Mouse (Mus musculus) hindbrain, embryonic 16.5 days (tissue): ENCODE results near the gene Gm128. TPM values are rescaled to one million over a fixed set of nuclear protein-coding genes. Genes with fewer than 3 reads are reported as not detected.
A peak's percentile ranks its signal among the peaks of the same experiment; 100 is the strongest.

ENCODE experiments used
- ATAC-seq: fragments of 200-750 bp; cut with Nextera tagmentation; 2 replicates; pipeline ENCODE4 v1.8.0; 2017; ENCODE audit warnings: moderate TSS enrichment, moderate library complexity
- H3K27ac ChIP-seq: fragments of 300-500 bp; sonication (generic); 2 replicates; pipeline ENCODE4 v1.5.1; 2014; ENCODE audit warnings: low read depth, mild to moderate bottlenecking, control low read depth, low read length, moderate library complexity
- H3K27me3 ChIP-seq: fragments of 300-500 bp; sonication (generic); replicated peaks from 2 replicates; pipeline ENCODE4 v1.6.1; 2014; ENCODE audit warnings: low read length; ENCODE audit not compliant: control insufficient read depth, insufficient read depth
- H3K36me3 ChIP-seq: fragments of 300-500 bp; sonication (generic); 2 replicates; pipeline ENCODE4 v1.6.1; 2014; ENCODE audit warnings: mild to moderate bottlenecking, low read length, moderate library complexity, mixed read lengths; ENCODE audit not compliant: control insufficient read depth, insufficient read depth
- H3K4me1 ChIP-seq: fragments of 300-500 bp; sonication (generic); 2 replicates; pipeline ENCODE4 v1.6.1; 2014; ENCODE audit warnings: low read depth, low read length; ENCODE audit not compliant: control insufficient read depth, insufficient read depth
- H3K4me2 ChIP-seq: fragments of 300-500 bp; sonication (generic); 2 replicates; pipeline ENCODE4 v1.6.1; 2014; ENCODE audit warnings: mild to moderate bottlenecking, low read length, control low read depth, moderate library complexity
- H3K4me3 ChIP-seq: fragments of 300-500 bp; sonication (generic); 2 replicates; pipeline ENCODE4 v1.5.1; 2014; ENCODE audit warnings: mild to moderate bottlenecking, low read length, control low read depth, moderate library complexity
- H3K9ac ChIP-seq: fragments of 300-500 bp; sonication (generic); 2 replicates; pipeline ENCODE4 v1.6.1; 2014; ENCODE audit warnings: low read depth, mild to moderate bottlenecking, control low read depth, low read length, moderate library complexity
- H3K9me3 ChIP-seq: fragments of 300-500 bp; sonication (generic); 2 replicates; pipeline ENCODE4 v1.6.1; 2014; ENCODE audit warnings: mild to moderate bottlenecking, low read length, moderate library complexity; ENCODE audit not compliant: control insufficient read depth
- WGBS: fragments of 180-500 bp; shearing (Covaris S2); extraction: QIAGEN DNeasy Blood & Tissue Kit; methylation state at CpG from one replicate; pipeline ENCODE4 v1.1.7; 2014; 5-methylcytosine and 5-hydroxymethylcytosine counted together
- polyA plus RNA-seq: library from polyadenylated mRNA; unstranded; fragments of >200 nt; fragmentation: Nextera tagmentation; extraction: Ambion mirVana; gene quantifications from 2 replicates; pipeline ENCODE4 v1.2.1, GENCODE M21; 2015

Gene Gm128
- polyA plus RNA-seq, 1 experiment from 2014 or later: 0.30 TPM

DNA sequence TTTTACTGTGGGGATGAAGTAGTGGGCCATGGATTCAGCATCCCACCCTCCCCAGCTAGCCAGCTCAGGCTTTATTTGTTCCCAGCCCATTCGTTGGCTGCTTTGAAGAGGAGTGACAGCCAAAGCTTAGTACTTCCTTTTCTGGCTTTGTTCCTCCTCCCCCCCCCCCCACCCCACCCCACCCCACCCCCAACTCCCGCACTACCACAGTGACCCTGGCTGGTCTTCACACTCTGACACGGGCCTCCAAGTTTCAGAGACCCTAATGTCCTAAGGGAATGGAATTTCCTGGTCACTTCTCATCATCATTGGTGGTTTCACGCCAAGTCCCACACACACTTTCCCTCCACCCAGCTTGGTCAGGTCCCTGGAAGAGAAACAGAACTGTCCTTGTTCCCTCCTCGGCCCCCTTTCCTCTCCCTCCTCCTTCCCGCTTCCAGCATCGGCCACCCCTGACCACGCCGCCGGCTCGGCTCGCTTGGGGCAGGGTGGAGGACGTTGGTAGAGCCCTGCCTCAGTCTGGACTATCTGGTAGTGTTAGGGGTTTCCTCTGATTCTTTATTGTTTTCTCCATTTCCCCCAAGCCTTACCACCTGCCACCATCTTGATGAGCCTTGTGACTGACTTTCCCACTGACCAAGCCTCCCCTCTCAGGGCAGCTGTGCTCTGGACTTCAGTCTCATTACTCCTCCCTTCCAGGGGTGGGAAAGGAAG is 11.5 kb downstream of the Gm128 start:
- whole genome bisulfite sequencing: under 1% methylated on average over 13 of the region's 13 CpGs
- peaks cover 36% of the 10 kb centered on the region for H3K4me1 ChIP-seq

DNA sequence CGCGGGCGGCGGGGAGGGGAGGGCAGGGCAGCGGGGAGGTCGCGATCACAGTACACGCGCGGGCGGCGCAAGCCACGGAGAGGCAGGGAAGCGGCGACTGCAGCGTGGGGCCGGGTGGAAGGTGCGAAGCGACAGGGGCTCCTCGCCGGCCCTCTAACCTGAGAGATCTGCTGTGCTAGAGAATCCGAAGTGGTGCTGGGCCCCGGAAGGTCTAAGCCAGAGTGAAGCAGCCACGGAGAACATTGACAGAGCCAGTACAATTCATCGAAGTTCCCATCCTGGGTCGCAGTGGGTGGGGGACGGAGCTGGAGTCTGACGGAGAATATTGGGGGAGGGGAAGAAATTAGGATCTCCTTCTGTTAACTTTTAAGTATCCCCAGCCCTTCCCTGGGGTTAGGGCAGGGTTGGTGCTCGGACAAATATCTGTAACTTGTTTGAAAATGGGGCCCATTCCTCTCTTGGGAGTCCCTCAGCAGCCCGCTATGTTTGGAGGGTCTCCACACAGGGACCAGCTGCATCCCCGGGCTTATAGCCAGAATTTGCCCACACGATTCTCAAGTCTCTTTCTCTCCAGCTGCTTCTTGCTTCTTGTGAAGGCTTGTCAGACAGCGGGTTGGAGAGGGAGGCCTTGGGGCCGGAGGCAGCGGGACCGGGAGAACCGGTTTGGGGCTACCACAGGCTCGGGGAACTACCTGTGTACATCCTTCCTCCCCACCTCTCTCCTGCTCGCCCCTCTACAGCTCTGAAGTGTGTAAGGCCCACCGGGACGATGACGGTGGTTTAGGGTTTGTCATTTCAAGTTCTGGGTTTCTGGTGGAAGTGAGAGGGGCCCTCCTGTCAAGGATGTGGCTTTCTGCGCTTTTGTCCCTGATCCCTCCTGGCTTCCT is 12.3 kb downstream of the Gm128 start:
- H3K9me3 ChIP-seq: no peaks in the 10 kb centered on the region
- ATAC-seq: no peak; the same call in 1 of the 2 replicates
- peak overlapping the region; percentile 98 for H3K9ac ChIP-seq
- peaks cover 27% of the 10 kb centered on the region for H3K36me3 ChIP-seq
- H3K27me3 ChIP-seq: no peaks in the 10 kb centered on the region
- H3K4me3 ChIP-seq: peak overlapping the region; percentile 67
- H3K4me2 ChIP-seq: peak overlapping the region; percentile 83
- peak overlapping the region; percentile 98 for H3K27ac ChIP-seq
- WGBS: 0% methylated on average over 43 of the region's 43 CpGs
- peaks cover 44% of the 10 kb centered on the region for H3K4me1 ChIP-seq

More for the DNA sequence above, 11.5 kb downstream of the Gm128 start:
- Histone ChIP-seq H3K9me3 (no peaks in the 10 kb centered on the region), H3K9ac (peak overlapping the region; percentile 98), H3K27ac (peak overlapping the region; percentile 98), H3K36me3 (peaks cover 27% of the 10 kb centered on the region), H3K4me2 (peak overlapping the region; percentile 83), H3K27me3 (no peaks in the 10 kb centered on the region), H3K4me3 (peak overlapping the region; percentile 67)
- ATAC-seq: peak; percentile 19

DNA sequence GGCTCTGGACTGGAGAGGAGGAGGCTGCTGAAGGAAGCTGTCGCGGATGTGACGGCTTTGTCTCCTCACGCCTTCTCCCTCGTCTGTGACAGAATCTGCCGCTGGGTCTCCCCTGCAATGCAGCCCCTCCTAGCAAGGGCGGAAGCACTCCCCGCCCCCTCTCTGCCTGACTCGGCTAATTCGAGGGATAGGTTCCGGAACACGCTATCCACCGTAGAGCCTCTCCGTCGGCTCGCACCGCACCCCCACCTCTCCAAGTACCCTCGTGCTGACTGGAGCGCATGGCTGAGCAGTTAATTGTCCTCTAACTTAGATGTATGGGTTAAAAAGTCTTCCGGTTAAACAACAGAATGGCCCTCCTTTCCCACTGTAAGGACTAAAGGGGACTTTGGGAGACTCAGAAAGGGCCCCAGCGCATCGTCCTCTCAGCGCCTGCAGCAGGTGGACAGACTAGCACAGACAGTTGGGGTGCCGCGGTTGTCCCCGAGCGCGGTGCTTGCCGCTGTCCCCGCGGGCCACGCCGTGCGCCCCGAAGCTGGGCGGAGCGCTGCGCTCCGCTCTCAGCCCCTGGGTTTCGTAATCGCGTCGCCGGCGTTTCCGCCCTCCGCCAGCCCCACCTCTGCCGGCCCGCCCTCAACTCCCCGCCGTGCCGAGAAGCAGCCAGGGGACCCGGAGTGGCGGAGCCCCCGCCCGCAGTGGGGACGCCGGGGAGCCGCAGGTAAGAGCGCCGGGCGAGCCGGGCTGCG is 13.1 kb downstream of the Gm128 start, which contains the start of gene Cdc42se1:
Gene Cdc42se1 (plus strand): TSS at position 585 of the 746 bp plus-strand sequence.
- Histone ChIP-seq H3K4me1 (peaks cover 45% of the 10 kb centered on the region), H3K27ac (peak within 1 kb of the TSS; percentile 98), H3K4me2 (peak within 1 kb of the TSS; percentile 83), H3K36me3 (peaks cover 19% of the 10 kb centered on the region), H3K4me3 (peak within 1 kb of the TSS; percentile 67), H3K27me3 (no peaks in the 10 kb centered on the region), H3K9me3 (no peaks in the 10 kb centered on the region), H3K9ac (peak within 1 kb of the TSS; percentile 98)
- WGBS: under 1% methylated on average over 63 of the region's 64 CpGs
- ATAC-seq: peak; percentile 92

DNA sequence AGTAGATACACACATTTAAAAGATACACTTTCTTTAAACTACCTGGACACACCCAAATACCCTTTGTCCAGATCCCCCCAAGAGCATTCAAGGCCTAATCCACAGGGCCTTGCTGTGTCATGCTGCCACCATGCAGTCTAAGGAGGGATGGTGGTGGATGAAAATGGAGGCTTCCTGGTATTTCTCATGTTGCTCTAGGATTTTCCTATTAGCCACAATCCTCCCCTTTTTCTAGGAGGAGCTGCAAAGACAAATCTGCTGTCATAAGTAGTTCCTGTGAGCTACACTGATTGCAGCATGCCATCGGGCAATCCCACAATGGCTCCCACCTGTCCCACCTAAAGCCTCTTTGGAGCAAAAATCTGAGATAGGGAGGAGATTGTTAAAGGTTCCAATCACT is 14.2 kb downstream of the Gm128 start:
- ATAC-seq: no peak
- H3K9me3 ChIP-seq: no peaks in the 10 kb centered on the region
- H3K4me1 ChIP-seq: peaks cover 45% of the 10 kb centered on the region
- H3K27ac ChIP-seq: peak overlapping the region; percentile 98
- peak overlapping the region; percentile 67 for H3K4me3 ChIP-seq
- H3K4me2 ChIP-seq: peak overlapping the region; percentile 83
- H3K9ac ChIP-seq: peak overlapping the region; percentile 98
- peaks cover 8% of the 10 kb centered on the region for H3K36me3 ChIP-seq
- H3K27me3 ChIP-seq: no peaks in the 10 kb centered on the region
- WGBS: 19% methylated on average over 1 of the region's 1 CpGs

DNA sequence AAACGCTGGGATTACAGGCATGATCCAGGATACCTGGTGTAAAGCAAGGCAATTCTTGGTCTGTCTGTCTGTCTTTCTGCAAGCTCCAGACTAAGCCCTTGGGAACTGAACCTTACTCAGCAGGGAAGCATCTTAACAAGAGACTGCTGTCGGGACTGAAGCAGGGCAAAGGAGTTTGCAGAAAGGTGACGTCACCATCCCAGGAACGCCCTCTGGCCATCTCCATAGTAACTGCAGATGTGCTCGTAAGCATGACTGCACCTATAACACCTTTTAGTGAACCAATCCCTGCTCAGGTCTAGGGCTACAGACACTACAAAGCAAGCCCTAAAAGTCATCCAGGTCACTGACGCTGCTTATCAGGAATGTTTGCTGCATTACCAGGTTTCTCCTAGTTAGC is 17.1 kb downstream of the Gm128 start:
- Histone ChIP-seq H3K9ac (no peak overlapping the region), H3K27ac (no peak overlapping the region), H3K9me3 (no peaks in the 10 kb centered on the region), H3K4me1 (peaks cover 25% of the 10 kb centered on the region), H3K4me3 (no peak overlapping the region), H3K27me3 (no peaks in the 10 kb centered on the region), H3K36me3 (peaks cover 24% of the 10 kb centered on the region), H3K4me2 (peak overlapping the region; percentile 26)
- WGBS: 24% methylated on average over 6 of the region's 6 CpGs
- ATAC-seq: no peak

DNA sequence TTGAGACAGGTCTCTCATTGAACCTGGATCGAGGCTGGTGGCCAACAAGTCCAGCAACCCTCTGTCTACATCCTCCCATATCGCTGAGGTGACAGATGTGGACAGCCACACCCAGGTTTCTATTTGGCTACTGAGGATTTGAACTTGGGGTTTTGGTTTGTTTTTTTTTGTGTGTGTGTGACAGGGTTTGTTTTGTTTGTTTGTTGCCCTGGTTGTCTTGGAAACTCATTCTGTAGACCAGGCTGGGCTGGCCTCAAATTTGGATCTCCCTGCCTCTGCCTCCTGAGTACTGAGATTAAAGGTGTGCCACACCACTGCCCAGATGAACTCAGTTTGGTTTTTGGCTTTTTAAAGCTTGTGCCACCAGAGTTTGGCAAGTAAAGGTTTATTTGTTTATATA is 18.4 kb downstream of the Gm128 start:
- H3K4me3 ChIP-seq: no peak overlapping the region
- no peaks in the 10 kb centered on the region for H3K27me3 ChIP-seq
- H3K4me2 ChIP-seq: no peak overlapping the region
- H3K9ac ChIP-seq: no peak overlapping the region
- peaks cover 28% of the 10 kb centered on the region for H3K4me1 ChIP-seq
- 96% methylated on average over 2 of the region's 2 CpGs for WGBS
- H3K36me3 ChIP-seq: peaks cover 30% of the 10 kb centered on the region
- ATAC-seq: no peak
- H3K9me3 ChIP-seq: no peaks in the 10 kb centered on the region
- no peak overlapping the region for H3K27ac ChIP-seq

DNA sequence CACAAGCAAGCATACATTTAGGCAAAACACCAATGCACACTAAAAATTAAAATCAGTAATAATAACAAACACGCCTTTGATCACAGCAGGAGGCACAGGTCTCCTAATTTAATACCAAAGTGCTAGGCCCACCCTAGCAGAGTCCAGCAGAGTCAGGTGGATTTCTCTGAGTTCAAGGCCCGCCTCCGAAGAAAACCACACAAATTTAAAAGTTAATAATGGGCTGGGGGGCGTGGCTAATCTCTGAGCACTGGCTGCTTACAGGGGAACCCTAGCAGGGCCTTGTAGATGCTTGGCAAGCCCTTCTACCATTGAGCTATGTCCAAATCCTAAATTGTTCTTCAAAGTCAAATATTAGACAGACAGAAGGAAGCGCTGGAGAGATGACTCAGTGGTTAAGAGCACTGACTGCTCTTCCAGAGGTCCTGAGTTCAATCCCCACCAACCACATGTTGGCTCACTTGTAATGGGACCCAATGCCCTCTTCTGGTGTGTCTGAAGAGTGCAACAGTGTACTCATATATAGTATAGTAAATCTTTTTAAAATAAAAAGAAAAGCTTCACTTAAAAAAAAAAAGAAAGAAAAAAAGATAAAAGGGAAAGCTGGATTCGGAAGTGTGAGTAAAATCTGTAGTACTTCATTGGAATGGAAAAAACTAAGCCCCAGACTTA is 22.8 kb downstream of the Gm128 start:
- peak overlapping the region; percentile 77 for H3K4me3 ChIP-seq
- 83% methylated on average over 6 of the region's 6 CpGs for WGBS
- H3K36me3 ChIP-seq: peaks cover 25% of the 10 kb centered on the region
- H3K9ac ChIP-seq: no peak overlapping the region; the same call in 1 of the 2 replicates
- peaks cover 10% of the 10 kb centered on the region for H3K4me1 ChIP-seq
- no peak for ATAC-seq
- H3K27me3 ChIP-seq: no peaks in the 10 kb centered on the region
- no peak overlapping the region for H3K27ac ChIP-seq
- no peaks in the 10 kb centered on the region for H3K9me3 ChIP-seq
- peak overlapping the region; percentile 72 for H3K4me2 ChIP-seq

DNA sequence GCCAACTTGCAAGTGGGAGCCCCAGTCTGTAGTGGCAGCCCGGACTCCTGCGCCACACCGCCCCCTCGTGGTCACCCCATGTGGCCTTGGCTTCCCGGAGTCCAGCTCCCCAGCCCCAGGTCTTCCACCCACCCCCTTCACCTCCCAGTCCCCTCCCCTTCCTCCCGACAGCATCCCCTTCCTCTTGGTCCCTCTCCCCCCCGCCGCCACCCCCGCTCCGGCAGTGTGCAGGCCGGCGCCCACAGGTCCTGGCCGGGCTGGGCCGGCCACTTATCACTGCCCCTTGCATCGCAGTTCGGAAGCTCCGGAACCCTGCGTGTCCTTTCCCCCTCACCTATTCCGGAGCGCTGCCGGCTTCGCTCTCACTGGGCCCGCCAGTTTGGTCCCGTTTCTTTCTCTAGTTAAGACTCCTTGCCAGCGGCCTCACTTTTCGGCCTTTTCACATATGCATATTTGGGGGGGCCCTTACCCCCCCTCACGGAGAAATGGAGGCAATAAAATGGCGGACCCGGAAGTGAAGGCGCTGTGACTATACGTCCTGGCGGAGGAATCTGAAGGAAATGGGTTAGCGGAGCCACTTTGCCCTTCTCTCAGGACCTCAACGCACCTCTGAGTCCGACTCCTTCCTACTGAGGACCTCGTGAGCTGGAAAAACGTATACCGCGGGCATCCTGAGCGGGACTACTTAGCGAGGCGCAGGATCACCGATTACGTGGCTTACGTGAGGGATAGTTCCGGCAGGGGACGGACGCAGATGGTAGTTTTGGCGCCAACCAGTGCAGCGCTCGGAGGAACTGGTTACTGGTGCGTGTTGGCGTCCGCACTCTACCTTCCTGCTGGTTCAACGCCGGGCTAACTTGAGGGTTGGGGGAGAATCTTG is 23.9 kb downstream of the Gm128 start, which contains the start of gene Gabpb2:
Gene Gabpb2 (minus strand): TSS at position 662 of the 880 bp plus-strand sequence.
- Histone ChIP-seq H3K27ac (peak within 1 kb of the TSS; percentile 98), H3K4me1 (peaks cover 10% of the 10 kb centered on the region), H3K9me3 (no peaks in the 10 kb centered on the region), H3K4me2 (peak within 1 kb of the TSS; percentile 72), H3K4me3 (peak within 1 kb of the TSS; percentile 77), H3K27me3 (no peaks in the 10 kb centered on the region), H3K9ac (peak within 1 kb of the TSS; percentile 89), H3K36me3 (peaks cover 25% of the 10 kb centered on the region)
- WGBS: under 1% methylated on average over 52 of the region's 56 CpGs
- ATAC-seq: peak; percentile 88
